Mouse (Mus musculus) neutrophil, adult 5-6 weeks (primary cell): Measurements from ENCODE around the gene Rnf183. TPM values are rescaled to one million over a fixed set of nuclear protein-coding genes. Genes with fewer than 3 reads are reported as not detected.
"Not testable (repeated sequence)": the region's sequence is repeated elsewhere in the genome, so short reads cannot be mapped to it uniquely, and the experiment has no call there.

Source experiments
- ATAC-seq: fragments of 151-379, 151-347 bp; 2 replicates; pipeline ENCODE4 v1.8.0; 2017; ENCODE audit warnings: mild to moderate bottlenecking, moderate TSS enrichment; ENCODE audit not compliant: insufficient number of reproducible peaks, poor library complexity, low FRiP score, severe bottlenecking; ENCODE audit errors: extremely low read depth
- total RNA-seq: library from RNA; stranded (forward); fragments of 200-1000 nt; gene quantifications from 2 replicates; pipeline ENCODE4 v1.2.3, GENCODE M21; 2017

The Rnf183 gene
- not detected in 2 replicates for total RNA-seq

- no peak for ATAC-seq
Observed at GRCm38 (mm10) chr4:62435081-62435480, at the start of gene Rnf183. TSS of gene Rnf183 (minus strand) at chr4:62435252.

- ATAC-seq, result peak; percentile 75
Observed at GRCm38 (mm10) chr4:62480709-62481605, 45.9 kb upstream of the Rnf183 start.

GRCm38 (mm10) chr4:62479937-62480708, 45.1 kb upstream of the Rnf183 start, which contains the start of gene Bspry:
TSS of gene Bspry (plus strand) at chr4:62480053.
- ATAC-seq, result peak; percentile 41; the same call in 1 of the 2 replicates

- not testable (repeated sequence) for ATAC-seq
Observed at GRCm38 (mm10) chr4:62479593-62479936, 44.5 kb upstream of the Rnf183 start.

- ATAC-seq, result no peak
Observed at GRCm38 (mm10) chr4:62477542-62478244, 42.6 kb upstream of the Rnf183 start.

GRCm38 (mm10) chr4:62475793-62476192, 40.7 kb upstream of the Rnf183 start:
- no peak for ATAC-seq

- no peak for ATAC-seq
Observed at GRCm38 (mm10) chr4:62475131-62475530, 40.1 kb upstream of the Rnf183 start.

- no peak for ATAC-seq
Observed at GRCm38 (mm10) chr4:62472071-62472470, 37.0 kb upstream of the Rnf183 start.

GRCm38 (mm10) chr4:62470598-62471051, 35.6 kb upstream of the Rnf183 start, which contains the start of gene Wdr31:
TSS of gene Wdr31 (minus strand) at chr4:62470896.
- ATAC-seq, result peak; percentile 85

- ATAC-seq, result no peak
Observed at GRCm38 (mm10) chr4:62468158-62468557, 33.1 kb upstream of the Rnf183 start.

- ATAC-seq, result no peak
Observed at GRCm38 (mm10) chr4:62463124-62463523, 28.1 kb upstream of the Rnf183 start.

GRCm38 (mm10) chr4:62460348-62460747, 25.3 kb upstream of the Rnf183 start:
- no peak for ATAC-seq

GRCm38 (mm10) chr4:62459081-62459480, 24.0 kb upstream of the Rnf183 start:
- ATAC-seq, result no peak

- 0 out of 2 replicates have a peak, but pooled peaks have one; percentile 30 for ATAC-seq
Observed at GRCm38 (mm10) chr4:62454995-62455394, 19.9 kb upstream of the Rnf183 start.

GRCm38 (mm10) chr4:62440986-62441385, 5.9 kb upstream of the Rnf183 start:
- no peak for ATAC-seq

GRCm38 (mm10) chr4:62440544-62440943, 5.5 kb upstream of the Rnf183 start:
- no peak for ATAC-seq

GRCm38 (mm10) chr4:62439793-62440192, 4.7 kb upstream of the Rnf183 start:
- no peak for ATAC-seq

- no peak for ATAC-seq
Observed at GRCm38 (mm10) chr4:62437871-62438270, 2.8 kb upstream of the Rnf183 start.

- ATAC-seq, result no peak
Observed at GRCm38 (mm10) chr4:62437256-62437778, 2.3 kb upstream of the Rnf183 start.
